Mouse (Mus musculus) heart, embryonic 13.5 days (tissue): ENCODE measurements around the gene Cebpg. TPM values are rescaled to one million over a fixed set of nuclear protein-coding genes. Genes with fewer than 3 reads are reported as not detected.

ENCODE experiments used
- ATAC-seq: fragments of 200-750 bp; cut with Nextera tagmentation; 2 replicates; pipeline ENCODE4 v1.8.0; 2017; ENCODE audit warnings: moderate TSS enrichment; ENCODE audit not compliant: insufficient number of reproducible peaks, low FRiP score, low TSS enrichment; ENCODE audit errors: extremely low read depth
- H3K27ac ChIP-seq: fragments of 300-500 bp; sonication (generic); replicated peaks from 2 replicates; pipeline ENCODE4 v1.5.1; 2015; ENCODE audit warnings: moderate library complexity, mild to moderate bottlenecking, inconsistent platforms
- H3K27me3 ChIP-seq: fragments of 300-500 bp; sonication (generic); replicated peaks from 2 replicates; pipeline ENCODE4 v1.6.1; 2015; ENCODE audit warnings: mild to moderate bottlenecking, inconsistent platforms
- H3K36me3 ChIP-seq: fragments of 300-500 bp; sonication (generic); 2 replicates; pipeline ENCODE4 v1.6.1; 2015; ENCODE audit warnings: mild to moderate bottlenecking, inconsistent platforms
- H3K4me1 ChIP-seq: fragments of 300-500 bp; sonication (generic); 2 replicates; pipeline ENCODE4 v1.6.1; 2015; ENCODE audit warnings: inconsistent platforms
- H3K4me2 ChIP-seq: fragments of 300-500 bp; sonication (generic); 2 replicates; pipeline ENCODE4 v1.6.1; 2015; ENCODE audit warnings: inconsistent platforms, mild to moderate bottlenecking, moderate library complexity
- H3K4me3 ChIP-seq: fragments of 300-500 bp; sonication (generic); 2 replicates; pipeline ENCODE4 v1.5.1; 2015; ENCODE audit warnings: moderate library complexity, mild to moderate bottlenecking, inconsistent platforms
- H3K9ac ChIP-seq: fragments of 300-500 bp; sonication (generic); 2 replicates; pipeline ENCODE4 v1.6.1; 2015; ENCODE audit warnings: inconsistent platforms, mild to moderate bottlenecking, moderate library complexity
- H3K9me3 ChIP-seq: fragments of 300-500 bp; sonication (generic); 2 replicates; pipeline ENCODE4 v1.6.1; 2016; ENCODE audit warnings: inconsistent platforms
- WGBS: fragments of 180-500 bp; shearing (Covaris S2); methylation state at CpG from one replicate; pipeline ENCODE4 v1.1.7; 2015; ENCODE audit warnings: mixed read lengths; 5-methylcytosine and 5-hydroxymethylcytosine counted together
- polyA plus RNA-seq: library from polyadenylated mRNA; unstranded; fragments of >200 nt; fragmentation: Nextera tagmentation; extraction: Ambion mirVana; gene quantifications from 2 replicates; pipeline ENCODE4 v1.2.1, GENCODE M21; 2015

Gene Cebpg
- polyA plus RNA-seq = 16.3 and 19.2 TPM in 2 replicates

DNA sequence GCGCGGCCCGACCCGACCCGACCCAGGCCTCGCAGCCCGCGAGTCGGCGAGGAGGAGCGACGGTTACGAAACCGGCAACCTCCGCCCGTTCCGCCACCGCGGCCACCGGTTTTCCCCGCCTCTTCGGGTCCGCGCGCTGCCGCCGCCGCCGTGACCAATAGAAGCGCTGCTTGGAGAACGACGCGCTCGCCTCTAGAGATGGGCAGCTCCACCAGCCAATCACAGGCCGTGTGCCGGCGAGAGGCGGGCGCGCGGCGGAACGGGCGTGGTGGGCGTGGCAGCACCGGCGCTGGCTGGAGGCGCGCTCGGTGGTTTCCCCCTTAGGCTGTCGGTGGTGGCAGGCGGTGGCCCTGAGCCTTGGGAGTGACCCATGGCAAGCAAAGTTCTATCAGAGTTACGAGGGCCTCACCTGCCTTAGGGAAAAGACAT lies at the start of gene Cebpg:
Cebpg (minus strand) TSS at position 138 of the 429 bp plus-strand sequence.
- peak within 1 kb of the TSS; percentile 96 for H3K9ac ChIP-seq
- under 1% methylated on average over 49 of the region's 53 CpGs for WGBS
- H3K4me1 ChIP-seq = peaks cover 25% of the 10 kb centered on the region
- H3K9me3 ChIP-seq = 0 out of 2 replicates have a peak, but pooled peaks cover 5% of the 10 kb centered on the region
- H3K4me3 ChIP-seq = peak within 1 kb of the TSS; percentile 93
- H3K36me3 ChIP-seq = no peaks in the 10 kb centered on the region
- no peaks in the 10 kb centered on the region for H3K27me3 ChIP-seq
- H3K4me2 ChIP-seq = peak within 1 kb of the TSS; percentile 92
- H3K27ac ChIP-seq = peak within 1 kb of the TSS; percentile 89
- ATAC-seq = peak; percentile 97

- no peak overlapping the region for H3K27ac ChIP-seq
- peaks cover 3% of the 10 kb centered on the region for H3K4me1 ChIP-seq
- H3K36me3 ChIP-seq = no peaks in the 10 kb centered on the region
- H3K27me3 ChIP-seq = no peaks in the 10 kb centered on the region
- WGBS = 88% methylated on average over 4 of the region's 4 CpGs
- no peak for ATAC-seq
- no peak overlapping the region for H3K9ac ChIP-seq
- no peak overlapping the region for H3K4me3 ChIP-seq
- no peak overlapping the region for H3K4me2 ChIP-seq
- H3K9me3 ChIP-seq = no peaks in the 10 kb centered on the region
Measured at GRCm38 (mm10) chr7:35099528-35099927, 43.2 kb upstream of the Cebpg start.

DNA sequence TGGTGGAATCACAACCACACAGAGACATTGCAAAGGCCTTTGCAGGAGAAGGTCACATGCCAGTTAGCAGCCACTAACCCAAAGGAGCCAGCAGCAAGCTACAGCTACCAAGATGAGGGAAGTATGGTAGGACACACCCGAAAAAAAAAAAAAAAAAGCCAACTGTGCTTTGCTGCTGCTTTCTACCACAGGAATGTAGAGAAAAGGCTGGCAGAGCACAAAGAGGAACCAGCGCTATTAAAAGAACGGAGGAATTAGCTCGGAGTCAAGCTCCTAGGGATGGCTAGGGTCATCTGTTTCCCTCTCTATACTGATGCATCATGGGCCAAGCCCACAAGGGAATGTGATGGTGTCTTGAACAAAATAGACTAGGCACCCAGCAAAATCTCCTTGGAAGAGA lies 42.4 kb upstream of the Cebpg start:
- 57% methylated on average over 4 of the region's 4 CpGs for WGBS
- Histone ChIP-seq H3K9me3 (no peaks in the 10 kb centered on the region), H3K4me1 (peaks cover 3% of the 10 kb centered on the region), H3K36me3 (no peaks in the 10 kb centered on the region), H3K27ac (no peak overlapping the region), H3K9ac (no peak overlapping the region), H3K27me3 (no peaks in the 10 kb centered on the region), H3K4me3 (no peak overlapping the region), H3K4me2 (no peak overlapping the region)
- ATAC-seq = no peak

- peaks cover 3% of the 10 kb centered on the region for H3K4me1 ChIP-seq
- H3K36me3 ChIP-seq = no peaks in the 10 kb centered on the region
- H3K27ac ChIP-seq = no peak overlapping the region
- ATAC-seq = no peak
- no peak overlapping the region for H3K4me2 ChIP-seq
- WGBS = 59% methylated on average over 9 of the region's 9 CpGs
- H3K4me3 ChIP-seq = no peak overlapping the region
- no peaks in the 10 kb centered on the region for H3K27me3 ChIP-seq
- H3K9ac ChIP-seq = no peak overlapping the region
- H3K9me3 ChIP-seq = no peaks in the 10 kb centered on the region
Measured at GRCm38 (mm10) chr7:35094975-35095678, 38.8 kb upstream of the Cebpg start.

GRCm38 (mm10) chr7:35090550-35090949 lies 34.2 kb upstream of the Cebpg start:
- no peak overlapping the region for H3K27ac ChIP-seq
- WGBS = 63% methylated on average over 5 of the region's 5 CpGs
- ATAC-seq = no peak
- no peak overlapping the region for H3K4me3 ChIP-seq
- peaks cover 9% of the 10 kb centered on the region for H3K4me1 ChIP-seq
- no peaks in the 10 kb centered on the region for H3K36me3 ChIP-seq
- no peak overlapping the region for H3K9ac ChIP-seq
- H3K4me2 ChIP-seq = no peak overlapping the region
- no peaks in the 10 kb centered on the region for H3K9me3 ChIP-seq
- peaks cover 26% of the 10 kb centered on the region for H3K27me3 ChIP-seq

- 2% methylated on average over 21 of the region's 21 CpGs for WGBS
- no peak for ATAC-seq
- peak overlapping the region; percentile 61 for H3K9ac ChIP-seq
Measured at GRCm38 (mm10) chr7:35086271-35086861, 30.0 kb upstream of the Cebpg start.

DNA sequence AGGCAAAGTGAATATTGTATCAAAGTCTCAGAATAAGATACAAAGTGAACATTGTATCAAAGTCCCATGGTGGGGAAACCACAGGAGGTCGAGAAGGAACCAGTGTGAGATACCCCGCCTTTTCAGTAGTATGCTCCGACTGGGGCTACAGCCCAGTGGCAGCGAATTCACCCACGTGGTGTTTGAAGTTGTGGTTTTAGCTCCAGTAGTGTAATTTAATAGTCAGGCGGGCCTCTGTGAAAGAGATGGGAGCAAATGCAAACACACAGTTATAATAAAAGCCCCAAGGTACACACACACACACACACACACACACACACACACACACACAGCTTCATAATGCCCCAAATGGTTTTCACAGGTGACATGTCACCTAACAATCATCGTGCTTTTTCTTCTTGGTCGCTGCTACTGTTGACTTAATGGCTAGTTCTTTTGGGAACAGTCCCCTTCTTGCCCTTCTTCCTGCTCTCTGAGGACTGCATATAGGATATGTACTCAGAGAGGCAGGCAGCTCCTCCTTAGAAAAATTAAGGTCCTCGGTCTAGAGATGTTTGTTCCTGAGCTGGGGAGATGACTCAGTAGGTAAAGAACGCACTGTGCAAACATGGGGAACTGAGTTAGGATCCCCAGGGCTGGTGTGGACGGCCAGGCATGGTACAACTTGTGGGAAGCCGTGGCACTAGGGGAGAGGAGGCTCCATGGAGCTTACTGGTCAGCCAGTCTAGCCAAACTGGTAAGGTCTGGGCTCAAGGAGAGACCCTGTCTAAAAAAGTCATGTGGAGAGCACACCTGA lies 28.4 kb upstream of the Cebpg start:
- WGBS = 70% methylated on average over 12 of the region's 12 CpGs
- Histone ChIP-seq H3K9me3 (no peaks in the 10 kb centered on the region), H3K4me1 (peaks cover 13% of the 10 kb centered on the region), H3K4me2 (no peak overlapping the region), H3K27me3 (peaks cover 33% of the 10 kb centered on the region), H3K4me3 (no peak overlapping the region), H3K9ac (no peak overlapping the region), H3K27ac (no peak overlapping the region), H3K36me3 (no peaks in the 10 kb centered on the region)
- no peak for ATAC-seq

More at GRCm38 (mm10) chr7:35086271-35086861, 30.0 kb upstream of the Cebpg start:
- Histone ChIP-seq H3K4me2 (peak overlapping the region; percentile 66), H3K4me1 (peaks cover 13% of the 10 kb centered on the region), H3K27ac (no peak overlapping the region), H3K4me3 (peak overlapping the region; percentile 36), H3K9me3 (no peaks in the 10 kb centered on the region), H3K27me3 (peaks cover 33% of the 10 kb centered on the region), H3K36me3 (no peaks in the 10 kb centered on the region)

- Histone ChIP-seq H3K36me3 (no peaks in the 10 kb centered on the region), H3K4me2 (peak overlapping the region; percentile 43), H3K27ac (peak overlapping the region; percentile 49; the same call in 1 of the 2 replicates), H3K4me3 (no peak overlapping the region), H3K4me1 (peaks cover 15% of the 10 kb centered on the region), H3K9me3 (no peaks in the 10 kb centered on the region), H3K9ac (no peak overlapping the region), H3K27me3 (peaks cover 15% of the 10 kb centered on the region)
- WGBS = 61% methylated on average over 9 of the region's 9 CpGs
- no peak for ATAC-seq
Measured at GRCm38 (mm10) chr7:35081406-35082104, 25.2 kb upstream of the Cebpg start.

GRCm38 (mm10) chr7:35080843-35081338 lies 24.5 kb upstream of the Cebpg start:
- Histone ChIP-seq H3K36me3 (no peaks in the 10 kb centered on the region), H3K9ac (0 out of 2 replicates have a peak overlapping the region, but pooled peaks have one; percentile 57), H3K4me1 (peaks cover 10% of the 10 kb centered on the region), H3K9me3 (no peaks in the 10 kb centered on the region), H3K4me2 (peak overlapping the region; percentile 43), H3K27me3 (peaks cover 11% of the 10 kb centered on the region), H3K27ac (peak overlapping the region; percentile 49; the same call in 1 of the 2 replicates), H3K4me3 (peak overlapping the region; percentile 13; the same call in 1 of the 2 replicates)
- 31% methylated on average over 10 of the region's 10 CpGs for WGBS
- ATAC-seq = no peak

DNA sequence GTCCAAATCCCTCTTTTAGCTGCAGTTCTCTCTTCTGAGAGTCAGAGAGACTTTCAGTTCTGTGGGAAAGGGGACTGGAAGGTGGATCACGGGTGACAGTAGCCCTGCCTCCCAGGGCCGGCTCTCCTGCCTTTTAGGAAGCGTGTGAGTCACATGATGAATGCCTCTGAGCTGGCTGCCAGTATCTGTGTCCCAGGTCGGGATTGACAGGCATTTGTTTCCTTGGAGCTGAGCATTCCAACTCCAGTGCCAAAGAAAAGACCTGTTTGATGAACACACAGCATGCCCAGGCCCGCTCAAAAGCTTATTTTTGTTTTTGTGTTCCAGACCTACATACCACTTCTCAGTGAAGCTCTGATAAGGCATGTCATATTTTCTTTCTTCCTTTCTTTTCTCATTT lies 20.3 kb upstream of the Cebpg start:
- WGBS = 21% methylated on average over 5 of the region's 5 CpGs
- no peaks in the 10 kb centered on the region for H3K36me3 ChIP-seq
- no peak overlapping the region for H3K4me2 ChIP-seq
- no peak; the same call in 1 of the 2 replicates for ATAC-seq
- peak overlapping the region; percentile 47; the same call in 1 of the 2 replicates for H3K9ac ChIP-seq
- H3K9me3 ChIP-seq = no peaks in the 10 kb centered on the region
- H3K4me3 ChIP-seq = no peak overlapping the region
- peaks cover 6% of the 10 kb centered on the region for H3K4me1 ChIP-seq
- no peaks in the 10 kb centered on the region for H3K27me3 ChIP-seq
- no peak overlapping the region for H3K27ac ChIP-seq
